ENCODE assay signal across 25 mouse cellular contexts in genomic region chr9:84369200-84369599, GRCm38 (mm10).
A peak's percentile ranks its signal among the peaks of the same experiment; 100 is the strongest.
DNase-seq lines count a peak whose midpoint lies in the region; ATAC-seq and TF ChIP-seq lines count a peak whose summit lies in the region.
"Had no signal": no experiment of that assay in that cellular context is flagged by ENCODE, and none has a peak within 500 bp of the region (broad histone marks: within the 10 kb centered on the region; RNA-seq: fewer than 3 reads in every experiment).

No protein-coding gene starts in this region.

- DNase-seq in kidney, adult 2 months: peak; percentile 5
- DNase-seq in kidney, adult 11 months: no peak
- DNase-seq in limb, embryonic 14.5 days (ENCODE audit: low spot score): peak; percentile 36
- DNase-seq in limb, embryonic 10.5 days (ENCODE audit: low spot score): no peak
- peak; percentile 28 for DNase-seq in brain, embryonic 14.5 days (ENCODE audit: low read depth)
- DNase-seq in heart, postnatal 25 days (ENCODE audit: low spot score): no peak
- no peak for DNase-seq in hindbrain, embryonic 14.5 days (ENCODE audit: low spot score)
- DNase-seq in hindbrain, postnatal 0 days (ENCODE audit: low spot score): no peak
- DNase-seq: adrenal gland, postnatal 14 days; cerebellum, adult 9-11 months; gastrocnemius, postnatal 36 days; heart, adult 2 months; heart, postnatal 14 days; layer of hippocampus, adult 9-11 months; left cerebral cortex, postnatal 4 days; retina, postnatal 1 day; right cerebral cortex, postnatal 25 days had no signal

- no peak for ATAC-seq in limb, embryonic 14.5 days (ENCODE audit: low FRiP score, low read depth)
- no peak for ATAC-seq in hindbrain, embryonic 14.5 days (ENCODE audit: low FRiP score)
- no peak for ATAC-seq in hindbrain, postnatal 0 days
- ATAC-seq: activated CD4-positive, CD25-positive, alpha-beta regulatory T cell, adult 4 months; lung, postnatal 0 days had no signal

- H3K27me3 ChIP-seq in kidney, adult 2 months (replicated peaks; ENCODE audit: control insufficient read depth, insufficient read depth, low read length): no peaks in the 10 kb centered on the region
- no peaks in the 10 kb centered on the region for H3K27me3 ChIP-seq in limb, embryonic 14.5 days (ENCODE audit: control insufficient read depth, insufficient read depth, low read length)
- no peaks in the 10 kb centered on the region for H3K27me3 ChIP-seq in limb, embryonic 10.5 days (ENCODE audit: low read depth, poor library complexity, severe bottlenecking)
- no peaks in the 10 kb centered on the region for H3K27me3 ChIP-seq in hindbrain, embryonic 14.5 days (ENCODE audit: control insufficient read depth, insufficient read depth, low read length)
- no peaks in the 10 kb centered on the region for H3K27me3 ChIP-seq in hindbrain, postnatal 0 days (ENCODE audit: insufficient read depth, low read length)
- H3K27me3 ChIP-seq: forebrain, embryonic 12.5 days; heart, embryonic 13.5 days; hindbrain, embryonic 13.5 days; neural tube, embryonic 12.5 days had no signal

- H3K27ac ChIP-seq in kidney, adult 2 months (ENCODE audit: insufficient read depth, low read depth, low read length): no peak overlapping the region
- no peak overlapping the region for H3K27ac ChIP-seq in limb, embryonic 14.5 days (replicated peaks; ENCODE audit: low read depth, low read length)
- H3K27ac ChIP-seq in limb, embryonic 10.5 days: no peak overlapping the region
- no peak overlapping the region; the same call in 1 of the 2 replicates for H3K27ac ChIP-seq in hindbrain, embryonic 14.5 days
- H3K27ac ChIP-seq in hindbrain, postnatal 0 days: no peak overlapping the region
- H3K27ac ChIP-seq: forebrain, embryonic 12.5 days; heart, adult 2 months; heart, embryonic 13.5 days; hindbrain, embryonic 13.5 days; macrophage; midbrain, embryonic 10.5 days; neural tube, embryonic 12.5 days had no signal

- no peak overlapping the region for H3K4me2 ChIP-seq in limb, embryonic 14.5 days (replicated peaks; ENCODE audit: low read depth, low read length, severe bottlenecking)
- no peak overlapping the region for H3K4me2 ChIP-seq in hindbrain, embryonic 14.5 days (replicated peaks)
- no peak overlapping the region for H3K4me2 ChIP-seq in hindbrain, postnatal 0 days (ENCODE audit: low read depth, low read length)
- H3K4me2 ChIP-seq: forebrain, embryonic 12.5 days; heart, embryonic 13.5 days; hindbrain, embryonic 13.5 days; neural tube, embryonic 12.5 days had no signal

- TF ChIP-seq POLR2A in kidney, adult 2 months (IDR thresholded peaks at IDR 0.05; ENCODE audit: low read depth, low read length): no peak
- no peak for TF ChIP-seq POLR2A in limb, embryonic 14.5 days (IDR thresholded peaks at IDR 0.05; ENCODE audit: borderline replicate concordance, extremely low read depth, insufficient read depth, insufficient read length)
- no peak for TF ChIP-seq POLR2A in brain, embryonic 14.5 days (IDR thresholded peaks at IDR 0.05; ENCODE audit: borderline replicate concordance, extremely low read depth, insufficient read depth, insufficient read length, poor library complexity, severe bottlenecking)

- TF ChIP-seq CTCF in kidney, adult 2 months (conservative IDR thresholded peaks at IDR 0.05; ENCODE audit: insufficient read depth, insufficient read length, low read depth, low read length): no peak
- TF ChIP-seq CTCF in brain, embryonic 14.5 days (IDR thresholded peaks at IDR 0.05; ENCODE audit: borderline replicate concordance, extremely low read depth, insufficient read depth, insufficient read length): no peak
- TF ChIP-seq CTCF in hindbrain, postnatal 0 days (IDR thresholded peaks at IDR 0.05; ENCODE audit: low read depth): no peak

- H3K9me3 ChIP-seq in limb, embryonic 14.5 days (ENCODE audit: control insufficient read depth, low read length): 0 out of 2 replicates have a peak, but pooled peaks cover 2% of the 10 kb centered on the region
- H3K9me3 ChIP-seq in limb, embryonic 10.5 days (replicated peaks): no peaks in the 10 kb centered on the region
- H3K9me3 ChIP-seq in hindbrain, embryonic 14.5 days (ENCODE audit: control insufficient read depth, low read length): no peaks in the 10 kb centered on the region
- H3K9me3 ChIP-seq in hindbrain, postnatal 0 days (ENCODE audit: low read length): no peaks in the 10 kb centered on the region
- H3K9me3 ChIP-seq: forebrain, embryonic 12.5 days; hindbrain, embryonic 13.5 days; midbrain, embryonic 10.5 days; neural tube, embryonic 12.5 days had no signal

- H3K4me1 ChIP-seq in kidney, adult 2 months (ENCODE audit: control insufficient read depth, insufficient read depth, low read length): no peaks in the 10 kb centered on the region
- H3K4me1 ChIP-seq in limb, embryonic 14.5 days (ENCODE audit: control insufficient read depth, insufficient read depth, low read length): peaks cover 7% of the 10 kb centered on the region; the same call in 1 of the 2 replicates
- peaks cover 3% of the 10 kb centered on the region; the same call in 1 of the 2 replicates for H3K4me1 ChIP-seq in limb, embryonic 10.5 days
- no peaks in the 10 kb centered on the region for H3K4me1 ChIP-seq in hindbrain, embryonic 14.5 days (replicated peaks; ENCODE audit: control insufficient read depth, insufficient read depth, low read length)
- H3K4me1 ChIP-seq in hindbrain, postnatal 0 days (ENCODE audit: insufficient read depth, low read length): no peaks in the 10 kb centered on the region
- H3K4me1 ChIP-seq: forebrain, embryonic 12.5 days; heart, embryonic 13.5 days; hindbrain, embryonic 13.5 days; midbrain, embryonic 10.5 days; neural tube, embryonic 12.5 days had no signal

- H3K9ac ChIP-seq in limb, embryonic 14.5 days (ENCODE audit: low read depth, low read length, severe bottlenecking): no peak overlapping the region
- no peak overlapping the region for H3K9ac ChIP-seq in hindbrain, embryonic 14.5 days
- no peak overlapping the region for H3K9ac ChIP-seq in hindbrain, postnatal 0 days (replicated peaks; ENCODE audit: low read length)
- H3K9ac ChIP-seq: forebrain, embryonic 12.5 days; heart, embryonic 13.5 days; hindbrain, embryonic 13.5 days; neural tube, embryonic 12.5 days had no signal

- no peak overlapping the region for H3K4me3 ChIP-seq in kidney, adult 2 months (ENCODE audit: insufficient read depth, low read depth, low read length)
- no peak overlapping the region for H3K4me3 ChIP-seq in limb, embryonic 14.5 days (replicated peaks; ENCODE audit: low read length)
- H3K4me3 ChIP-seq in limb, embryonic 10.5 days: no peak overlapping the region
- no peak overlapping the region for H3K4me3 ChIP-seq in hindbrain, embryonic 14.5 days (replicated peaks; ENCODE audit: low read length)
- no peak overlapping the region for H3K4me3 ChIP-seq in hindbrain, postnatal 0 days (ENCODE audit: low read length)
- H3K4me3 ChIP-seq: forebrain, embryonic 12.5 days; heart, adult 2 months; heart, embryonic 13.5 days; hindbrain, embryonic 13.5 days; midbrain, embryonic 10.5 days; neural tube, embryonic 12.5 days had no signal

- 74% methylated on average over 1 of the region's 1 CpGs for WGBS in kidney, adult 2 months
- 16% methylated on average over 1 of the region's 1 CpGs for WGBS in limb, embryonic 14.5 days
- WGBS in limb, embryonic 10.5 days: 50% methylated on average over 1 of the region's 1 CpGs
- 30% methylated on average over 1 of the region's 1 CpGs for WGBS in hindbrain, embryonic 14.5 days
- WGBS in hindbrain, postnatal 0 days: 43% methylated on average over 1 of the region's 1 CpGs

- no peaks in the 10 kb centered on the region for H3K36me3 ChIP-seq in kidney, adult 2 months (ENCODE audit: control insufficient read depth, insufficient read depth, low read length)
- H3K36me3 ChIP-seq in limb, embryonic 14.5 days (ENCODE audit: control insufficient read depth, insufficient read depth, low read length): no peaks in the 10 kb centered on the region
- no peaks in the 10 kb centered on the region for H3K36me3 ChIP-seq in limb, embryonic 10.5 days
- H3K36me3 ChIP-seq in hindbrain, embryonic 14.5 days (replicated peaks; ENCODE audit: control insufficient read depth, insufficient read depth): no peaks in the 10 kb centered on the region
- no peaks in the 10 kb centered on the region for H3K36me3 ChIP-seq in hindbrain, postnatal 0 days (ENCODE audit: insufficient read depth, low read length)
- H3K36me3 ChIP-seq: forebrain, embryonic 12.5 days; heart, embryonic 13.5 days; hindbrain, embryonic 13.5 days; midbrain, embryonic 10.5 days; neural tube, embryonic 12.5 days had no signal

- intact Hi-C loops in heart, postnatal 25 days (cut with DNase I): no loop called here

Comparison
In these comparisons a context has a peak if more than half of its experiments do, and no peak if none do; other contexts are left out.
1. DNase-seq: peak in kidney, adult 2 months (single experiment), limb, embryonic 14.5 days (single experiment) and brain, embryonic 14.5 days (single experiment); none in kidney, adult 11 months (single experiment), limb, embryonic 10.5 days (single experiment), heart, postnatal 25 days (single experiment), hindbrain, embryonic 14.5 days (single experiment) and hindbrain, postnatal 0 days (single experiment).